Mouse (Mus musculus): Measurements from ENCODE around the gene Sf3a2. TPM values are rescaled to one million over a fixed set of nuclear protein-coding genes. Genes with fewer than 3 reads are reported as not detected.
"Not testable (repeated sequence)": the region's sequence is repeated elsewhere in the genome, so short reads cannot be mapped to it uniquely, and the experiment has no call there.

Gene Sf3a2
- polyA plus RNA-seq, 1 experiment from 2014 or later, result 62.3 TPM

- 88% methylated on average over 3 of the region's 3 CpGs for WGBS
Measured at GRCm38 (mm10) chr10:80816303-80816702, 18.3 kb downstream of the Sf3a2 start.

DNA sequence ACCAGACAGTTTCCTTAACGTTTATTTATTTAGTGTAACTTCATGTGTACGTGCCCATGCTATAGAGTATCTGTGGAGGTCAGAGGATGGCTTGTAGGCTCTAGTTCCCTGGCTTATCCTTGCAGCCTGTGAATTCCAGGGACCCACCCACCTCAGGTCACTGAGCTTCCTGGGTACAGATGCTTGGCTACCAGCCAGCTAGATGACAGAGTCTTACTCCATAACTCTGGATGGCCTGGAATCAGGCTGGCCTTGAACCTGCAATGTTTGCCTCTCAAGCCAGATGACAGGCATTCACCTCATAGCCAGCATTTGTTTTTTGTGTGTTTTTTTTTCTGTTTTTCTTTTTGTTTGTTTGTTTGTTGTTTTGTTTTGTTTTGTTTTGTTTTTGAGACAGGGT, 19.2 kb downstream of the Sf3a2 start:
- H3K27me3 ChIP-seq (replicated peaks; ENCODE audit: control insufficient read depth, insufficient read depth, low read length), result no peaks in the 10 kb centered on the region
- 51% methylated on average over 2 of the region's 2 CpGs for WGBS
- H3K9me3 ChIP-seq (ENCODE audit: control insufficient read depth, low read length), result no peaks in the 10 kb centered on the region
- H3K4me3 ChIP-seq (ENCODE audit: low read length), result no peak overlapping the region
- H3K9ac ChIP-seq (ENCODE audit: low read depth, low read length), result no peak overlapping the region
- H3K4me2 ChIP-seq (ENCODE audit: low read depth, low read length), result no peak overlapping the region
- H3K36me3 ChIP-seq (ENCODE audit: control insufficient read depth, insufficient read depth, low read length), result no peaks in the 10 kb centered on the region
- peaks cover 5% of the 10 kb centered on the region; the same call in 1 of the 2 replicates for H3K4me1 ChIP-seq (ENCODE audit: control insufficient read depth, insufficient read depth, low read length)
- ATAC-seq, result peak; percentile 54; the same call in 1 of the 2 replicates
- no peak overlapping the region for H3K27ac ChIP-seq (ENCODE audit: low read length)

More at GRCm38 (mm10) chr10:80816303-80816702, 18.3 kb downstream of the Sf3a2 start:
- not testable (repeated sequence) for H3K9me3 ChIP-seq (ENCODE audit: control insufficient read depth, low read length); H3K36me3 ChIP-seq (ENCODE audit: control insufficient read depth, insufficient read depth, low read length); H3K4me1 ChIP-seq (ENCODE audit: control insufficient read depth, insufficient read depth, low read length); H3K27ac ChIP-seq (ENCODE audit: low read length); H3K9ac ChIP-seq (ENCODE audit: low read depth, low read length); H3K27me3 ChIP-seq (replicated peaks; ENCODE audit: control insufficient read depth, insufficient read depth, low read length); ATAC-seq; H3K4me2 ChIP-seq (ENCODE audit: low read depth, low read length); H3K4me3 ChIP-seq (ENCODE audit: low read length)

DNA sequence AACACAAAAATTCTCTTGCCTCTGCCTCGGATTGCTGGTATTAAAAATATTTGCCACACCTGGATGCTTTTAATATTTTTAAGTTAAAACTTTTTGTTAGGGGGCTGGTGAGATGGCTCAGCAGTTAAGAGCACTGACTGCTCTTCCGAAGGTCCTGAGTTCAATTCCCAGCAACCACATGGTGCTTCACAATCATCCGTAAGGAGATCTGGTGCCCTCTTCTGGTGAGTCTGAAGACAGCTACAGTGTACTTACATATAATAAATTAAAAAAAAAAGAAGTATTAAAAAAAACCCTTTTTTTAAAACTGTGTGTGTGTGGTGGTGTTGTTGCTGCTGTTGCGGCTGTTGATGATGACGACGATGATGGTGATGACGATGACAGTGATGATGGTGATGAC, 20.0 kb downstream of the Sf3a2 start:
- H3K9ac ChIP-seq (ENCODE audit: low read depth, low read length); H3K4me2 ChIP-seq (ENCODE audit: low read depth, low read length); H3K27ac ChIP-seq (ENCODE audit: low read length); H3K27me3 ChIP-seq (replicated peaks; ENCODE audit: control insufficient read depth, insufficient read depth, low read length); H3K4me1 ChIP-seq (ENCODE audit: control insufficient read depth, insufficient read depth, low read length); H3K9me3 ChIP-seq (ENCODE audit: control insufficient read depth, low read length); H3K36me3 ChIP-seq (ENCODE audit: control insufficient read depth, insufficient read depth, low read length); H3K4me3 ChIP-seq (ENCODE audit: low read length); ATAC-seq: not testable (repeated sequence)
- 84% methylated on average over 7 of the region's 7 CpGs for WGBS

DNA sequence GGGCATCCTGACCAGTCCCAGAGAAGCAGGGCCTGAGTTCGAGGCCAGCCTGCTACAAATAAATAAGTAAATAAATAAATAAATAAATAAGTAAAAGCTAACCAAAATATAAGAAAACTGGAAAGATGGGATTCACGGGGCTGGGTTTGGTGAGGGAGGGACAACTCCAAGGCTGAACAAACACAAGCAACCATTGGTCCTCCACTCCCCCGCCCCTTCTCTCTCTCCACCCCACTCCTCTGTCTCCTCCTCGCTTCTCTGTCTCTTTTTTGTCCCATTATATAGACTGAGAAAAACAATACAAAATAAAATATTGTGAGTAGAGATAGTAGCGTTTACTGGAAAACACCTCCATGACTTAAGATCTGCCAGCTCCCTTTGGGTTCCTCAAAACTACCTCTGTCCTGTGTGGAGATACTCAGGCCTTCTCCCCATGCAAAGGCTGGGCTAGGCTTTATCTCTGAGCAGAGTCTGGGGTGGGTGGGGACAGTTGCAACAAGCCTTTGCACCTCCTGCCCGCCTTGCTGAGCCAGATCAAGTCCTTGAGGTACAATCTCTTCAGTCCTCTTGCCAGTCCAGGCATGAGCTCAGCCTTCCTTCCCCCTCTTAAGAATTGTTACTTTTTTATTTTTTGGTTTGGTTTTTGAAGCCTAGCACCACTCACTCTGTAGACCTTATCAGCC, 20.7 kb downstream of the Sf3a2 start:
- Histone ChIP-seq H3K36me3 (ENCODE audit: control insufficient read depth, insufficient read depth, low read length) (no peaks in the 10 kb centered on the region), H3K27ac (ENCODE audit: low read length) (no peak overlapping the region), H3K9me3 (ENCODE audit: control insufficient read depth, low read length) (no peaks in the 10 kb centered on the region), H3K4me3 (ENCODE audit: low read length) (no peak overlapping the region), H3K9ac (ENCODE audit: low read depth, low read length) (no peak overlapping the region), H3K4me2 (ENCODE audit: low read depth, low read length) (no peak overlapping the region), H3K27me3 (replicated peaks; ENCODE audit: control insufficient read depth, insufficient read depth, low read length) (no peaks in the 10 kb centered on the region), H3K4me1 (ENCODE audit: control insufficient read depth, insufficient read depth, low read length) (no peaks in the 10 kb centered on the region)
- 43% methylated on average over 6 of the region's 6 CpGs for WGBS
- ATAC-seq, result peak; percentile 85

GRCm38 (mm10) chr10:80819406-80819805, 21.4 kb downstream of the Sf3a2 start:
- H3K4me2 ChIP-seq (ENCODE audit: low read depth, low read length), result no peak overlapping the region
- no peak overlapping the region for H3K4me3 ChIP-seq (ENCODE audit: low read length)
- 27% methylated on average over 3 of the region's 3 CpGs for WGBS
- no peaks in the 10 kb centered on the region for H3K4me1 ChIP-seq (ENCODE audit: control insufficient read depth, insufficient read depth, low read length)
- no peaks in the 10 kb centered on the region for H3K36me3 ChIP-seq (ENCODE audit: control insufficient read depth, insufficient read depth, low read length)
- no peak overlapping the region for H3K27ac ChIP-seq (ENCODE audit: low read length)
- ATAC-seq, result no peak
- no peaks in the 10 kb centered on the region for H3K9me3 ChIP-seq (ENCODE audit: control insufficient read depth, low read length)
- no peak overlapping the region for H3K9ac ChIP-seq (ENCODE audit: low read depth, low read length)
- H3K27me3 ChIP-seq (replicated peaks; ENCODE audit: control insufficient read depth, insufficient read depth, low read length), result no peaks in the 10 kb centered on the region

DNA sequence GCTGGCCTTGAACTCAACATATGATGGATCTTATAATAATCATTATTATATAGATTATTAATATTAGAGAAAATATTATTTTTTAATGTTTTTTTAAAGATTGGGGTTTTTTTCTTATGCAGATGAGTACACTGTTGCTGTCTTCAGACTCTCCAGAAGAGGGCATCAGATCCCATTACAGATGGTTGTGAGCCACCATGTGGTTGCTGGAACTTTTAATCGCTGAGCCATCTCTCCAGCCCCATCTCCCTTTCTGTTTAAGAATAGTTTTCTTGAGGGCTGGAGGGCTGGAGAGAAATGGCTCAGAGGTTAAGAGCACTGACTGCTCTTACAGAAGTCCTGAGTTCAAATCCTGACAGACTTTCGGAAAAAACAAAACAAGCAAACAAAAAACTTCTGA, 24.0 kb downstream of the Sf3a2 start:
- Histone ChIP-seq H3K4me2 (ENCODE audit: low read depth, low read length) (no peak overlapping the region), H3K27ac (ENCODE audit: low read length) (no peak overlapping the region), H3K36me3 (ENCODE audit: control insufficient read depth, insufficient read depth, low read length) (no peaks in the 10 kb centered on the region), H3K9ac (ENCODE audit: low read depth, low read length) (no peak overlapping the region), H3K27me3 (replicated peaks; ENCODE audit: control insufficient read depth, insufficient read depth, low read length) (no peaks in the 10 kb centered on the region), H3K9me3 (ENCODE audit: control insufficient read depth, low read length) (no peaks in the 10 kb centered on the region), H3K4me3 (ENCODE audit: low read length) (no peak overlapping the region), H3K4me1 (ENCODE audit: control insufficient read depth, insufficient read depth, low read length) (no peaks in the 10 kb centered on the region)
- no peak for ATAC-seq
- 45% methylated on average over 2 of the region's 2 CpGs for WGBS

DNA sequence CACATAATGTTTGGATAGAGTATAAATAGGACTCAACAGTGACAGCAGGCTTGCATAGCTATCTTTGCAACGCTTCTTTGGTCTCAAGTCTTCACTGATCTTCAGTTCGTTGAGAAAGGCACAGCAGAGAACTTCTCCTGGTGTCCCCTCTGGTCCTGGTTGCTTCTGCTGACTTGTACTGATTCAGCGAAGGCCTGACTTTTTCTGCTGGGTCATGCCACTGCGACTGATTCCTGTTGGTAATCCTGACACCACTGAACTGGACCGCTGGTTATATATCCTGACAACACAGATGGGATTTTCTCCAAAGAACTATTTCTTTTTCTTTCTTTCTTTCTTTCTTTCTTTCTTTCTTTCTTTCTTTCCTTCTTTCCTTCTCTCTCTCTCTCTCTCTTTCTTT, 24.5 kb downstream of the Sf3a2 start:
- no peak overlapping the region for H3K9ac ChIP-seq (ENCODE audit: low read depth, low read length)
- no peak overlapping the region for H3K27ac ChIP-seq (ENCODE audit: low read length)
- no peaks in the 10 kb centered on the region for H3K4me1 ChIP-seq (ENCODE audit: control insufficient read depth, insufficient read depth, low read length)
- 93% methylated on average over 5 of the region's 5 CpGs for WGBS
- no peaks in the 10 kb centered on the region for H3K27me3 ChIP-seq (replicated peaks; ENCODE audit: control insufficient read depth, insufficient read depth, low read length)
- no peaks in the 10 kb centered on the region for H3K9me3 ChIP-seq (ENCODE audit: control insufficient read depth, low read length)
- H3K4me2 ChIP-seq (ENCODE audit: low read depth, low read length), result no peak overlapping the region
- no peak overlapping the region for H3K4me3 ChIP-seq (ENCODE audit: low read length)
- no peaks in the 10 kb centered on the region for H3K36me3 ChIP-seq (ENCODE audit: control insufficient read depth, insufficient read depth, low read length)
- no peak for ATAC-seq

DNA sequence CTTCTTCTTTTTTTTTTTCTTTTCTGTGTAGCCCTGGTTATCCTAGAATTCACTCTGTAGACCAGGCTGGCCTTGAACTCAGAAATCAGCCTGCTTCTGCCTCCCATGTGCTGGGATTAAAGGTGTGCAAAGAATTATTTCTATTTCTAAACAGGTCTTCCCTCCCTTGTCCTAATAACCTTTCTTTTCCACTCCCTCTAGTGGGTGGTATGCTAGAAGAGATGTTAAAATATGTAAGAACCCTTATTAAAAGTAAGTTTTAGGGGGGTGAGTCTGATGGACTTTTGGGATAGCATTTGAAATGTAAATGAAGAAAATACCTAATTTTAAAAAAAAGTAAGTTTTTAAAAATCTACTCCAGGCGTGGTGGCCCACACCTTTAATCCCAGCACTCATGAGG, 25.3 kb downstream of the Sf3a2 start:
- Histone ChIP-seq H3K9ac (ENCODE audit: low read depth, low read length) (no peak overlapping the region), H3K4me2 (ENCODE audit: low read depth, low read length) (no peak overlapping the region), H3K36me3 (ENCODE audit: control insufficient read depth, insufficient read depth, low read length) (no peaks in the 10 kb centered on the region; the same call in 1 of the 2 replicates), H3K9me3 (ENCODE audit: control insufficient read depth, low read length) (no peaks in the 10 kb centered on the region), H3K27me3 (replicated peaks; ENCODE audit: control insufficient read depth, insufficient read depth, low read length) (no peaks in the 10 kb centered on the region), H3K4me1 (ENCODE audit: control insufficient read depth, insufficient read depth, low read length) (peaks cover 7% of the 10 kb centered on the region; the same call in 1 of the 2 replicates), H3K4me3 (ENCODE audit: low read length) (no peak overlapping the region), H3K27ac (ENCODE audit: low read length) (no peak overlapping the region)
- ATAC-seq, result no peak
- 73% methylated on average over 1 of the region's 1 CpGs for WGBS

DNA sequence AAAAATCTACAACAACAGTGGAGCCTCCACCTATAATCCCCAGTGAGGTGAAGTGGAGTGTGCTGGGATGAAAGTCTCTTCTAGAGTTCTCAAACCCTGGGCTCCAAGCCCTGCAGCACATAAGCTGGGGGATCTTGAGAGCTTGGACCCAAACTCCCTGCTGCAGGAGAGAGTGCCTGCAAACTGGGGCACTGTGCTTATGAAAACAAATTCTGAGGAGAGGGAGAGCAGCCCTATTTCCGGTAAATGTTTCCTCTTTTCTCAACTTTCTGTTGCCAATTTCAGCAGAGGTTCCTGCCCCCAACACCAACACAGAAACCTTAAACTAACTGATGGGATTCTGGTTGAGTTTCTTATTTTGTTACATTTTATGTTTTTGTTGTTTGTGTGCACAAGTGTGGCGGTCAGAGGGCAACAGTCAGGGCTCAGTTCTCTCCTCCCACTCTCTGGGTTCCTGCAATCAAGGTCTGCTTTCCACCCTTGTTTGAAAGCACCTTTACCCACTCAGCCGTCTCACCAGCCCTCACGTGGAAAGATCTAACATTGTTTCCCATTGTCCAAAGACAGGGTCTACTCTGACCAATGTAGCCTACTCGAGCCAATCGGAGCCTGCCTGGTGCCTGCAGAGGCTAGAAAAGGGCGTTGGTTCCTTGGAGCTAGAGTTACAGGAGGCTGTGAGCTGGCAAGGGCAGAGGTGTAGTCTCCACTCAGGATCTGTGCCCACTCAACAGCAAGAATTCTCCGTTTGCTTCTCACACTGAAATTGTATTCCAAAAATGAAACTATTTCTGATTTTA, 26.0 kb downstream of the Sf3a2 start:
- no peaks in the 10 kb centered on the region for H3K9me3 ChIP-seq (ENCODE audit: control insufficient read depth, low read length)
- H3K9ac ChIP-seq (ENCODE audit: low read depth, low read length), result no peak overlapping the region
- no peak overlapping the region for H3K4me2 ChIP-seq (ENCODE audit: low read depth, low read length)
- no peak overlapping the region for H3K4me3 ChIP-seq (ENCODE audit: low read length)
- WGBS, result 63% methylated on average over 8 of the region's 8 CpGs
- H3K4me1 ChIP-seq (ENCODE audit: control insufficient read depth, insufficient read depth, low read length), result peaks cover 7% of the 10 kb centered on the region
- no peaks in the 10 kb centered on the region; the same call in 1 of the 2 replicates for H3K36me3 ChIP-seq (ENCODE audit: control insufficient read depth, insufficient read depth, low read length)
- H3K27ac ChIP-seq (ENCODE audit: low read length), result no peak overlapping the region
- no peak for ATAC-seq
- H3K27me3 ChIP-seq (replicated peaks; ENCODE audit: control insufficient read depth, insufficient read depth, low read length), result no peaks in the 10 kb centered on the region

Measured in intestine, embryonic 16.5 days (tissue).